ENCODE assay signal across 7 mouse cellular contexts in genomic region chr6:120592705-120593104, GRCm38 (mm10).
A peak's percentile ranks its signal among the peaks of the same experiment; 100 is the strongest.
DNase-seq lines count a peak whose midpoint lies in the region; ATAC-seq lines count a peak whose summit lies in the region.

No protein-coding gene starts in this region.

- no peak overlapping the region; the same call in 1 of the 2 replicates for H3K9ac ChIP-seq in kidney, embryonic 16.5 days (replicated peaks; ENCODE audit: low read length)
- no peak overlapping the region for H3K9ac ChIP-seq in embryonic facial prominence, embryonic 15.5 days
- H3K9ac ChIP-seq in liver, embryonic 11.5 days (ENCODE audit: low read depth, low read length) = no peak overlapping the region; the same call in 1 of the 2 replicates

- H3K4me1 ChIP-seq in kidney, embryonic 16.5 days (ENCODE audit: insufficient read depth, low read length) = peaks cover 20% of the 10 kb centered on the region
- H3K4me1 ChIP-seq in embryonic facial prominence, embryonic 15.5 days = peaks cover 10% of the 10 kb centered on the region
- H3K4me1 ChIP-seq in liver, embryonic 11.5 days (replicated peaks; ENCODE audit: control insufficient read depth, insufficient read depth, low read length) = peaks cover 23% of the 10 kb centered on the region

- no peaks in the 10 kb centered on the region for H3K36me3 ChIP-seq in kidney, embryonic 16.5 days (ENCODE audit: insufficient read depth, low read length)
- H3K36me3 ChIP-seq in embryonic facial prominence, embryonic 15.5 days = no peaks in the 10 kb centered on the region
- H3K36me3 ChIP-seq in liver, embryonic 11.5 days (ENCODE audit: control insufficient read depth, insufficient read depth, low read length) = no peaks in the 10 kb centered on the region

- H3K27me3 ChIP-seq in kidney, embryonic 16.5 days (ENCODE audit: insufficient read depth, low read length) = no peaks in the 10 kb centered on the region
- no peaks in the 10 kb centered on the region for H3K27me3 ChIP-seq in embryonic facial prominence, embryonic 15.5 days
- no peaks in the 10 kb centered on the region for H3K27me3 ChIP-seq in liver, embryonic 11.5 days (replicated peaks; ENCODE audit: control insufficient read depth, insufficient read depth, low read length)

- no peaks in the 10 kb centered on the region for H3K9me3 ChIP-seq in kidney, embryonic 16.5 days (ENCODE audit: low read length)
- no peaks in the 10 kb centered on the region for H3K9me3 ChIP-seq in embryonic facial prominence, embryonic 15.5 days (replicated peaks)
- no peaks in the 10 kb centered on the region for H3K9me3 ChIP-seq in liver, embryonic 11.5 days (ENCODE audit: control insufficient read depth, low read length)

- H3K4me2 ChIP-seq in kidney, embryonic 16.5 days (replicated peaks; ENCODE audit: low read depth, low read length) = peak overlapping the region; percentile 30; the same call in 1 of the 2 replicates
- 0 out of 2 replicates have a peak overlapping the region, but pooled peaks have one; percentile 6 for H3K4me2 ChIP-seq in embryonic facial prominence, embryonic 15.5 days (replicated peaks)
- H3K4me2 ChIP-seq in liver, embryonic 11.5 days = peak overlapping the region; percentile 43

- H3K27ac ChIP-seq in kidney, embryonic 16.5 days (ENCODE audit: low read length) = peak overlapping the region; percentile 83
- no peak overlapping the region for H3K27ac ChIP-seq in embryonic facial prominence, embryonic 15.5 days (replicated peaks)
- no peak overlapping the region for H3K27ac ChIP-seq in liver, embryonic 11.5 days (ENCODE audit: low read depth, low read length)

- 30% methylated on average over 7 of the region's 7 CpGs for WGBS in kidney, embryonic 16.5 days
- WGBS in embryonic facial prominence, embryonic 15.5 days = 24% methylated on average over 7 of the region's 7 CpGs
- WGBS in liver, embryonic 11.5 days = 49% methylated on average over 7 of the region's 7 CpGs

- DNase-seq in kidney, postnatal 14 days = no peak
- DNase-seq in cerebellum, adult 18-20 months = peak; percentile 43 to 57
- no peak for DNase-seq in liver, embryonic 11.5 days (ENCODE audit: low spot score)
- DNase-seq in embryo, embryonic 10.5 days (ENCODE audit: low spot score) = no peak
- no peak for DNase-seq in c-Kit-positive CD71-positive TER-119-positive erythroid progenitor cells, embryonic 14.5 days (ENCODE audit: low spot score)

- ATAC-seq in kidney, embryonic 16.5 days (ENCODE audit: low FRiP score, low TSS enrichment) = 0 out of 2 replicates have a peak, but pooled peaks have one; percentile 2
- ATAC-seq in embryonic facial prominence, embryonic 15.5 days (ENCODE audit: insufficient number of reproducible peaks, low FRiP score, low TSS enrichment, low read depth) = 0 out of 2 replicates have a peak, but pooled peaks have one; percentile 11
- no peak for ATAC-seq in liver, embryonic 11.5 days (replicated peaks; ENCODE audit: low FRiP score)

- H3K4me3 ChIP-seq in kidney, embryonic 16.5 days (ENCODE audit: low read length) = no peak overlapping the region
- H3K4me3 ChIP-seq in embryonic facial prominence, embryonic 15.5 days (replicated peaks) = no peak overlapping the region
- no peak overlapping the region for H3K4me3 ChIP-seq in liver, embryonic 11.5 days (ENCODE audit: low read depth, low read length)

Comparison
In these comparisons a context has a peak if more than half of its experiments do, and no peak if none do; other contexts are left out.
1. DNase-seq: peak in cerebellum, adult 18-20 months (2 of 2); none in kidney, postnatal 14 days (single experiment), liver, embryonic 11.5 days (single experiment), embryo, embryonic 10.5 days (single experiment) and c-Kit-positive CD71-positive TER-119-positive erythroid progenitor cells, embryonic 14.5 days (single experiment).
2. Peak in every context shown above with its lines, with median percentiles within 50 percentile points of each other: H3K4me2 ChIP-seq.